Mouse (Mus musculus): ENCODE results near the gene Ptgir.
"Not testable (repeated sequence)": the region's sequence is repeated elsewhere in the genome, so short reads cannot be mapped to it uniquely, and the experiment has no call there.

Gene Ptgir

DNA sequence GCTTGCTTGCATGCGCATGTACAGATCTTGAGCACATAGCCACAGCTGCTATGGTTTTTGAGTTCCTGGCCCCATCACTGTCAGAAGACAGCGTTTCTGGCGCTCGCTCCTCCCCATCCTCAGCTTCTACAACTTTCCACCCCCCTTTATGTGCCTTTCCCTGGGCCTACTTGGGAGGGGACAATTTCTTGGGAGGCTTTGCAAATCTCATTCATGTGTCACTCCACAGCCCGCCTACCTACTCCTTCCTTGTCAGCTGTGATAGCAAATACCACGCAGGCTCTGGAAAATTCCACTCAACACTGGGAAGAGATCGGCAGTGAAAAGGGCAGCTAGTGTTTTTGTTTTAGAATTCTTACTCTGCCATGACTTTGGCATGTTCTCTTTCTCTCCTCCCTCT lies 34.0 kb downstream of the Ptgir start:
- no peak for DNase-seq (ENCODE audit: low spot score)

- no peak for DNase-seq (ENCODE audit: low spot score)
These were observed 36.6 kb downstream of the Ptgir start for GRCm38 (mm10) chr7:16942861-16943260.

DNA sequence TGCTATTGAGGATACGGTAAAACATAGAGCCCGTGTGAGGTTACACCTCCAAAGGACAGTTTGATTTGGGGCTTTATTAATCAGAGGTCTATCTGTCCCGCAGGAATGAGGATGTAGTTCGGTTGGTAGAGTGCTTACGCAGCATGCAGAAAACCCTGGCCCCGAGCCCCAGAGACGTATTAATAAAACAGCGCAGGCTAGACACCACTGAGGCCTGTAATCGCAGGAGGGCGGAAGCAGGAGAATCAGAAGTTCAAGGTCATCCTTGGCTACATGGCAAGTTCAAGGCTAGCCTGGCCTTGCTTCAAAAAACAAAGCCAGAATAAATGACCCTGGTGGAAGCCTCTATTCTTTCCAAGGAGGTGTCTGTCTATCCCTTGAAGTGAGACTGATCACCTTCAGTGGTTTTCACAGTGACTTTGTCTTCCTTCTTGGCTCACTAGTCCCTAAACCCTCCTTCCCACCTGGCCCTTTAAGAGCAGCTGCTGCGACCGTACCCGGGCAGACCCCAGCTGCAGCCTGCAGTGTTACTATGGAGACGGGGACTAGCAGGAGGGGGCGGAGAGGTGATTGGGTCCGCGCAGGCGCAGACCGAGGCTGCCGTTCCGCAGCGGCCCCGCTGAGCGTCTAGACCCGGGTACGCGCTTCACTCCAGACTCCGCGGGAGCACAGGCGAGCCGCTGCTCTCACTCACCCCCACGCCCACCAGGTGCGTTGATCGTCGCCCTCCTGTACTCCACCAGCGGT lies 37.9 kb downstream of the Ptgir start, which contains the start of gene Pnmal2:
Pnmal2 (plus strand) TSS at position 622 of the 747 bp plus-strand sequence.
- DNase-seq (ENCODE audit: low spot score), result peak; percentile 87

DNA sequence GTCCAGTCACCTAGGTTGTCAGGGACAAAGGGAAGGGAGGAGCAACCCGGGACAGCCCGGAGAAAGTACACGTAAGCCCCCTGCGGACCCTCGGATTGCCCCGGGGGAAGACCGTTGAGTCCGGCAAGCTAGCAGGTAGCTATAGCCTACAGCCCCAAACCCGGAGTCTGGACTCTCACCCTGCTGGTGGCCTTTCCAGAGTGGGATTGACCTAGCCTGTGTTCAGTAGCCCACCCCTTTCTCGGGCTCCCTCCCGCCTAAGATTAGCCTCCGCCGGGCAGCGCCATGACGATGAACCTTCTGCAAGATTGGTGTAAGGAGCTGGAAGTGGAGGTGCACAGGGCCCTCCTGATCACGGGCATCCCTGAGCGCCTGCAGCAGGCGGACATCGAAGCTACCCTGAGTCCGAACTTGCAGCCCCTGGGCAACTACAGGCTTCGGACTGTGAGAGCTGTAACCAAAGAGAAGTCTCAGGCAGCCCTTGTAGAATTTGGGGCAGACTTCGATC lies 38.6 kb downstream of the Ptgir start:
- DNase-seq (ENCODE audit: low spot score), result no peak

DNA sequence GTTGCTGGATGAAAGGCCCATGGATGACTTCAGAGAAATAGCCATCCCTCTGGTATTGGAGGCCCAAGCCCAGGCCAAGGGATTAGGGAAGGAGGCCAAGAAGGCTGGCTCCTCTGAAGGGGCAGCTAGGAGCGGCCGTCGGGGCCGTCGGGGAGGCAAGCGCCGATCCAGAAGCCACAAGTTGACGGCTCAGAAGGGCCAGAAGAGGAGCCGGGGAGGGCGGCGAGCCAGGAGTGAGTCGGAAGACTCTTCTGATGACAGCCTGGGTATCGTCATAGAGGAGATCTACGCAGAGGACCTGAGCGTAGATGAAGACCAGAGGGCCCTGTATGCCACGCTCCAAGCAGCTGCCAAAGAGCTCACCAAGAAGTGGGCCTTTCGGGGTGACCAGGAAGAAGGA lies 39.1 kb downstream of the Ptgir start:
- no peak for DNase-seq (ENCODE audit: low spot score)

- no peak for DNase-seq (ENCODE audit: low spot score)
These were observed 40.4 kb downstream of the Ptgir start for GRCm38 (mm10) chr7:16946441-16947348.

DNA sequence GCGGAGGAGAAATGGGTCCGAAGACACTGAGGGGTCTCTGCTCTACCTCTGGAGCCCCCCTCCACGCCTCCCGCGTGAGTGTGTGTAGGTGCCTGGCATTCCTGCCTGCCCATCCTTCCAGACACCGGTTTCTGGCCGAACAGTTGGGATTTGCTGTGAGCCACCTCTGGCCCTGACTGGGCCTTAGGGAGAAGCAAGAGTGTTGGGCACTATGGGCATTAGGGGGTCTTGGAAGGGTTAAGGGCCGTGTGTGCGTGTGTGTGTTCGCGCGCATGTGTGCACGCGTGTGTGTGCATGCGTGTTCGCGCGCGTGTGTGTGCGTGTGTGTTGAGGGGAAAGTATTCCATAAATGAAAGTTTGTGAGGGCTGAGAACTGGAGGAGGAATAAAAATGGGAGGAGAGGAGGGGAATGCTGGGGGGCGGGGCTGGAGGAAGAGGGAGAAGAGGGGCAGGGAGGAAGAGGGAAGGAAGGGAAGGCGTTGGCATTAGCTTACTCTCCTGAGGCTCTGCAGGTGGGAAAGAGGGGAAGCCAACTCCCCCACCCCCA lies 41.1 kb downstream of the Ptgir start:
- DNase-seq (ENCODE audit: low spot score), result no peak

DNA sequence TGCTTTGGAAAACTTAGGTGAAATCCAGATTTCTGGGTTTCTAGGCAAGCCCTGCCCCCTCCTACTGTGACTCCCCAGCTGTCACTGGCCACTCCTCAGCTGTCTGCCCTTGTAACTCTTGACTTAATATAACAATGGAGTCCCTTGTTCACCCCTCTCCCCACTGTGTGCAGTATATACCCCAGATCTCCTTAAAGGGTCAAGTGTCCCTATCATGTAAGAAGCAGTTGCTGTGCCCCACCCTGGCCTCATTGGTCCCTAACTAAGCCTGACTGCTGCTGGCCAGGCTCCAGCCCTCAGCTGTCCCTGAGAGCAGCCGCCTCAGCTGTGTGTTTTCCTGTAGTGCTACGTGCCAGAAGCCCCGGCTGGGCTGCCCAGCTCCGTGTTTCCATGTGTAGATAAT lies 41.7 kb downstream of the Ptgir start:
- DNase-seq (ENCODE audit: low spot score), result peak; percentile 35

DNA sequence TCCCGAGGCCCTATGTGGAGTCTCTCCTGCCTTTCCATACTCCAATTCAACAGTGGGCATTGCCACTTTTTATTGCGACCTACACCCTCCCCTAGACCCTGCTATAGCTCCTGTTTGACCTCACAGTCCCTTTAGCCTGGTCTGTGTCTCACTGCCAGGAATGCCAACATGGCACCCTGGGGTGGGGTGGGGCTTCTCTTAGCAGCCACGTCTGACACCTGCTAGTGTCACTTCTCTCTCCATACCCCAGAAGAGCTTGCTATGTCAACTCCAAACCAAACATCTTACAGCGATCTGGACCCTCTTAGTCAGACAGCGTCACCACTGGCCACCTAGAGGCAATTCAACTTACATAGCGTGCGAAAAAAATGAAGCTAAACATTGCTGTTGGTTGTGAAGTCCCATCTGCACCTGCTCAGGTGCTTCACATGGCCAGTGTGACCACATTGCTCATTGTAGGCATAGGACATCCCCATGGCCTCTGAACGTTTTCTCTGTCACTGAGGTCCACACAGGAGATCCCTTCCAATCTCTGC lies 42.7 kb downstream of the Ptgir start:
- no peak for DNase-seq (ENCODE audit: low spot score)

GRCm38 (mm10) chr7:16949908-16950841 lies 43.9 kb downstream of the Ptgir start:
- peak; percentile 76 for DNase-seq (ENCODE audit: low spot score)

- peak; percentile 92 for DNase-seq (ENCODE audit: low spot score)
These were observed 44.8 kb downstream of the Ptgir start for GRCm38 (mm10) chr7:16950861-16951635.

- DNase-seq (ENCODE audit: low spot score), result not testable (repeated sequence)
These were observed 47.5 kb downstream of the Ptgir start for GRCm38 (mm10) chr7:16953776-16954175.

- no peak for DNase-seq (ENCODE audit: low spot score)
These were observed 49.4 kb downstream of the Ptgir start for GRCm38 (mm10) chr7:16955712-16956111.

GRCm38 (mm10) chr7:16956410-16957265 lies 50.3 kb downstream of the Ptgir start:
- DNase-seq (ENCODE audit: low spot score), result no peak

DNA sequence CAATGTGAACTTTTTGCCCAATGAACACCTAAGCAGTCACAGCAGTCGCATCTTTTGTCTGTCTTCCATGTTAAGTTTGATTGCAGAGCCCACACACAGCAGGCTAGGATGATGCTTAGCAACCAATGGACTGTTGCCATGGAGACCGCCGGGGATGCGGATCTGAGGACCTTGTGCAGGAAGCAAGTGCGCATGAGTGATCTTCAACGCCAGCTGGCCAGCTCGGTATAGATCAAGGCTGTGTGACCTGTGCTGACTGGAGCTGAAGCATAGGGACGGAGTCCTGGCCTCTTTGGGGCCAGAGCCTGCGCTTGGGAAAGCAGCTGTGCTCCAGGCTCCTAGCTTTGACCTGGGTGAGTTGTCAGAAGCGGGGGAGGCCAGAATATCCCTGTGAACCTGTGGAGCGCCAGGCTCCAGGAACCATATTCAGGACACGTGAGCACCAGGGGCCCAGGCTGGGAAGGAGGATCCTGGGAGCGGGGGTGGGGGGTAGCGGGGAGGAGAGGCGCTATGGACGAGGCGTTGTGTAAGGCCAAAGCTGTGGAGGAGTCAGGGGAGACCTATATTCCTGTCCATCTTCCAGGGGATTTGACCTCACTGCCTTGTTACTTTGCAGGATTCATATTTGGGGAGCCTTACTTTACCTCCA lies 53.4 kb downstream of the Ptgir start, which contains the start of gene Pnmal1:
Pnmal1 (plus strand) TSS at position 141 of the 649 bp plus-strand sequence.
- DNase-seq (ENCODE audit: low spot score), result peak; percentile 92

Data from MN1 (cell line).